Mouse (Mus musculus): ENCODE results near the gene Ppp1r35. TPM values are rescaled to one million over a fixed set of nuclear protein-coding genes. Genes with fewer than 3 reads are reported as not detected.

Gene Ppp1r35
- polyA plus RNA-seq, 2 experiments = 23.1 to 27.0 TPM

GRCm38 (mm10) chr5:137751221-137751887 lies 27.3 kb upstream of the Ppp1r35 start:
- Histone ChIP-seq H3K9me3 (ENCODE audit: control insufficient read depth, low read length) (no peaks in the 10 kb centered on the region), H3K9ac (replicated peaks) (no peak overlapping the region), H3K4me1 (replicated peaks; ENCODE audit: control insufficient read depth in 2 of 2, insufficient read depth in 2 of 2, low read length in 1 of 2) (peaks cover 19% of the 10 kb centered on the region in 2 experiments), H3K27me3 (ENCODE audit: control insufficient read depth, insufficient read depth, low read length) (no peaks in the 10 kb centered on the region), H3K4me3 (ENCODE audit: insufficient read depth in 1 of 2, low read depth in 2 of 2, low read length in 2 of 2) (no peak overlapping the region), H3K27ac (no peak overlapping the region), H3K4me2 (ENCODE audit: low read depth) (no peak overlapping the region), H3K36me3 (replicated peaks; ENCODE audit: control insufficient read depth, insufficient read depth, low read depth) (peaks cover 37% of the 10 kb centered on the region)
- no peak for ATAC-seq (ENCODE audit: insufficient read depth)
- TF ChIP-seq CTCF (IDR thresholded peaks at IDR 0.05; ENCODE audit: low read depth) (no peak), EP300 (IDR thresholded peaks at IDR 0.05; ENCODE audit: low read depth) (no peak)
- whole genome bisulfite sequencing (ENCODE audit: insufficient replicate concordance) = 88% methylated on average over 13 of the region's 13 CpGs
- DNase-seq (ENCODE audit: low read depth in 3 of 3, low spot score in 3 of 3) = no peak

- DNase-seq (ENCODE audit: low read depth in 3 of 3, low spot score in 3 of 3) (no peak), ATAC-seq (ENCODE audit: insufficient read depth) (no peak)
- H3K36me3 ChIP-seq (replicated peaks; ENCODE audit: control insufficient read depth, insufficient read depth, low read depth) = peaks cover 39% of the 10 kb centered on the region
These were observed 26.7 kb upstream of the Ppp1r35 start for GRCm38 (mm10) chr5:137751988-137752387.

DNA sequence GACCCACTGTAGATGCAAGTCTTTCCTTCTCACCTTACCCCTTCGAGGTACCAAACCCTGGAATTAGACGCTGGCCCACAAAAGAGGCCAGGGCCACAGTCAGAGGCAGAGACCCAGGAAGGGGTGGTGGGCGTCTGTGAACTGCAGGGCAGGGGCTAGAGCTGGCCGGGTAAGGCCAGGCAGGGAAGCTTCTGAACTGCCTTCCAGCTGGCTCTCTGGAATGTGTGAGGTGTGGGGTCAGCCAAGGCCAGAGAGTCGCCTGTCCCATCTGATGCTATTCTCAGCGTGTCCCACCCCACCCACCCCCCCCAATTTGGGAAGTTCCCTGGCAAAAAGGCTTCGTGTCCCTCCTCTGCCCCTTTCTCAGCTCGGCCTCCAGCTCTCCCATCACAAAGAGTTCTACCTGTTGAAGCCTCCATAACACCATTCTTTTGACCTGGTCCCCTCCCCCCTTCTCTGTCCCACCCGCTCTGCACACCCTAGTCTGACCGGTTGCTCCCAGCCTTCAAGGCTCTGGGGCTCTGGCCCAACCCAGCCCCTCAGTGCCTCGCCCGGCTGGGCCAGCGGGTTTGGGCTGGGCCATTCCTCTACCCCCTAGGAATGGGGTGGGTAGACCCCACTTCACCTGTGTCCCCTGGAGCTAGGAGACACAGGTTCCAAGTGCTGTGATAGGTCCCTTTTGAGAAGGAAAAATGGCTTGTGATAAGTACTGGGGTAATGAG lies 25.4 kb upstream of the Ppp1r35 start:
- Histone ChIP-seq H3K27ac (no peak overlapping the region), H3K36me3 (replicated peaks; ENCODE audit: control insufficient read depth, insufficient read depth, low read depth) (peaks cover 49% of the 10 kb centered on the region), H3K4me2 (ENCODE audit: low read depth) (no peak overlapping the region), H3K27me3 (ENCODE audit: control insufficient read depth, insufficient read depth, low read length) (no peaks in the 10 kb centered on the region), H3K4me3 (ENCODE audit: insufficient read depth in 1 of 2, low read depth in 2 of 2, low read length in 2 of 2) (no peak overlapping the region), H3K4me1 (replicated peaks; ENCODE audit: control insufficient read depth in 2 of 2, insufficient read depth in 2 of 2, low read length in 1 of 2) (peaks cover 10 to 15% of the 10 kb centered on the region in 2 experiments), H3K9ac (replicated peaks) (no peak overlapping the region), H3K9me3 (ENCODE audit: control insufficient read depth, low read length) (no peaks in the 10 kb centered on the region)
- no peak for TF ChIP-seq CTCF (IDR thresholded peaks at IDR 0.05; ENCODE audit: low read depth)
- no peak for TF ChIP-seq EP300 (IDR thresholded peaks at IDR 0.05; ENCODE audit: low read depth)
- ATAC-seq (ENCODE audit: insufficient read depth) = no peak
- whole genome bisulfite sequencing (ENCODE audit: insufficient replicate concordance) = 84% methylated on average over 13 of the region's 13 CpGs
- no peak for DNase-seq (ENCODE audit: low read depth in 3 of 3, low spot score in 3 of 3)

More at GRCm38 (mm10) chr5:137751988-137752387, 26.7 kb upstream of the Ppp1r35 start:
- Histone ChIP-seq H3K27me3 (ENCODE audit: control insufficient read depth, insufficient read depth, low read length) (no peaks in the 10 kb centered on the region), H3K27ac (no peak overlapping the region), H3K9me3 (ENCODE audit: control insufficient read depth, low read length) (no peaks in the 10 kb centered on the region), H3K4me3 (ENCODE audit: insufficient read depth in 1 of 2, low read depth in 2 of 2, low read length in 2 of 2) (no peak overlapping the region), H3K9ac (replicated peaks) (no peak overlapping the region), H3K4me2 (ENCODE audit: low read depth) (no peak overlapping the region), H3K4me1 (replicated peaks; ENCODE audit: control insufficient read depth in 2 of 2, insufficient read depth in 2 of 2, low read length in 1 of 2) (peaks cover 19% of the 10 kb centered on the region in 2 experiments)
- 73% methylated on average over 6 of the region's 6 CpGs for WGBS (ENCODE audit: insufficient replicate concordance)
- TF ChIP-seq EP300 (IDR thresholded peaks at IDR 0.05; ENCODE audit: low read depth) = no peak
- TF ChIP-seq CTCF (IDR thresholded peaks at IDR 0.05; ENCODE audit: low read depth) = no peak

DNA sequence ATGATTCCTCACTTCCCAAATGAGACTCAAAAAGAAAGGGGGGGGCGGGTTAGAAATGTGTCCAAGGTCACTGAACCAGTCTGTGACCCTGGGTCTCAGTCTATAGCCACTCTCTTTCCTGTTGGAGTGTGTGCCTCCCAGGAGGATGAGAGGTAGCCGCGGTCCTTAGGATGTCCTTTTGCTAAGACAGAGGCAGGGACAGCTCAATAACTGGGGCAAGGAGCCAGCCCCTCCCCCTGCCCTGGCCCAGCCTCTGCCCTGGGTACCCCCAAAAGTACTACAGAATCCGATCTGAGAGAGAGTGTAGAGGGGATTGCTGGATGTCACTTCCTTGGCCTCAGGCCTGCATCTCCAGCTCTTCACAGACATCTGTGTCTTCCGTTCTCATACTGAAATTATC lies 23.2 kb upstream of the Ppp1r35 start:
- Histone ChIP-seq H3K4me2 (ENCODE audit: low read depth) (no peak overlapping the region), H3K4me1 (replicated peaks; ENCODE audit: control insufficient read depth in 2 of 2, insufficient read depth in 2 of 2, low read length in 1 of 2) (no peaks in the 10 kb centered on the region), H3K9ac (replicated peaks) (no peak overlapping the region), H3K9me3 (ENCODE audit: control insufficient read depth, low read length) (no peaks in the 10 kb centered on the region), H3K27ac (no peak overlapping the region), H3K4me3 (ENCODE audit: insufficient read depth in 1 of 2, low read depth in 2 of 2, low read length in 2 of 2) (no peak overlapping the region), H3K27me3 (ENCODE audit: control insufficient read depth, insufficient read depth, low read length) (no peaks in the 10 kb centered on the region), H3K36me3 (replicated peaks; ENCODE audit: control insufficient read depth, insufficient read depth, low read depth) (peaks cover 59% of the 10 kb centered on the region)
- DNase-seq (ENCODE audit: low read depth in 3 of 3, low spot score in 3 of 3) (no peak), ATAC-seq (ENCODE audit: insufficient read depth) (no peak)
- TF ChIP-seq CTCF (IDR thresholded peaks at IDR 0.05; ENCODE audit: low read depth) (no peak), EP300 (IDR thresholded peaks at IDR 0.05; ENCODE audit: low read depth) (no peak)
- WGBS (ENCODE audit: insufficient replicate concordance) = 85% methylated on average over 5 of the region's 5 CpGs

DNA sequence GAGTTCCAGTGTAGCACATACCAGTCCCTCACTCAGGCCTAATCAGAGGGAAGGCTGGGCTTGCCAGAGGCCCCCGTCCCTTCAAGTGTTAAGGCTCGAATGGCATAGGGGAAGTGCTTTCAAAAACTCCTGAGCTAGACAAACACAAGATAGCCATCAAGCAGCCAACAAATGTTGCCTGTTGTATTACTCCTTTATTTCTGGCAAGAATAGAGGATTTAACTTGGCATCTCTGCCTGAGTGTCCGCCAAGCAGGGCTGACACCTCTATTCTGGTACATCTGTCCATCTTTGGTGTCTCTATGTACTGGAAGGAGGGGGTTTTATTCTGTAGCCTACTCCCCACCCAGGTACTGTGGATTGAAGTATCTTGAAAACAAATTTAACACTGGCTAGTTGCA lies 22.5 kb upstream of the Ppp1r35 start:
- TF ChIP-seq EP300 (IDR thresholded peaks at IDR 0.05; ENCODE audit: low read depth) = no peak
- TF ChIP-seq CTCF (IDR thresholded peaks at IDR 0.05; ENCODE audit: low read depth) = no peak
- H3K9me3 ChIP-seq (ENCODE audit: control insufficient read depth, low read length) = no peaks in the 10 kb centered on the region
- ATAC-seq (ENCODE audit: insufficient read depth) (no peak), DNase-seq (ENCODE audit: low read depth in 3 of 3, low spot score in 3 of 3) (no peak)
- H3K27ac ChIP-seq = no peak overlapping the region
- 61% methylated on average over 3 of the region's 3 CpGs for WGBS (ENCODE audit: insufficient replicate concordance)
- peaks cover 53% of the 10 kb centered on the region for H3K36me3 ChIP-seq (replicated peaks; ENCODE audit: control insufficient read depth, insufficient read depth, low read depth)
- H3K9ac ChIP-seq (replicated peaks) = no peak overlapping the region
- H3K4me2 ChIP-seq (ENCODE audit: low read depth) = no peak overlapping the region
- H3K4me1 ChIP-seq (replicated peaks; ENCODE audit: control insufficient read depth in 2 of 2, insufficient read depth in 2 of 2, low read length in 1 of 2) = no peaks in the 10 kb centered on the region
- no peaks in the 10 kb centered on the region for H3K27me3 ChIP-seq (ENCODE audit: control insufficient read depth, insufficient read depth, low read length)
- no peak overlapping the region for H3K4me3 ChIP-seq (ENCODE audit: insufficient read depth in 1 of 2, low read depth in 2 of 2, low read length in 2 of 2)

Data from liver, embryonic 14.5 days (tissue).